Mouse (Mus musculus) mouse trophoblast stem cell (cell line): ENCODE data around the gene Ssna1.

Experiments used
- in situ Hi-C, 2 experiments: fragments of 300-500 bp; cut with MseI, MboI; formaldehyde crosslinking; loops; 2 replicates in 1 of 2; 3 replicates in 1 of 2; pipeline ENCODE4 v1.15.1; 2025

Gene Ssna1

DNA sequence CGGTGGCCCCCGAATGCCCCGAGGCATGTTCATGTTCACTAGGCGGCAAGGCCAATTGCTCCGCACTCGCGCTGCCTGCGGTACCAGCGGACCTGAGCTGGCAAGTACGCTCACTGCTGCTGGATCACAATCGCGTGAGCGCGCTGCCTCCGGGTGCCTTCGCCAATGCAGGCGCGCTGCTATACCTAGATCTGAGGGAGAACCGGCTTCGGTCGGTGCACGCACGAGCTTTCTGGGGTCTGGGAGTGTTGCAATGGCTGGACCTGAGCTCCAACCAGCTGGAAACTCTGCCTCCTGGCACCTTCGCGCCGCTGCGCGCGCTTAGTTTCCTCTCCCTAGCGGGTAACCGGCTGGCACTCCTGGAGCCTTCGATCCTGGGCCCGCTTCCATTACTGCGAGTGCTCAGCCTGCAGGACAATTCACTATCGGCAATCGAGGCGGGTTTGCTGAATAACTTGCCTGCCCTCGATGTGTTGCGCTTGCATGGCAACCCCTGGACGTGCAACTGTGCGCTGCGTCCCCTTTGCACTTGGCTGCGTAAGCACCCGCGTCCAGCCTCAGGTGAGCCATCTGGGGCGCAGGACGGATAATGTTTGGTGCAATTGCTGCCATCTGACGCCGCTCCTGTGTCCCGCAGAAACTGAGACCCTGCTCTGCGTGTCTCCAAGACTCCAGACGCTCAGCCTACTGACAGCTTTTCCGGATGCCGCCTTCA, 18.0 kb upstream of the Ssna1 start:
- in situ Hi-C loops: no loop called here

DNA sequence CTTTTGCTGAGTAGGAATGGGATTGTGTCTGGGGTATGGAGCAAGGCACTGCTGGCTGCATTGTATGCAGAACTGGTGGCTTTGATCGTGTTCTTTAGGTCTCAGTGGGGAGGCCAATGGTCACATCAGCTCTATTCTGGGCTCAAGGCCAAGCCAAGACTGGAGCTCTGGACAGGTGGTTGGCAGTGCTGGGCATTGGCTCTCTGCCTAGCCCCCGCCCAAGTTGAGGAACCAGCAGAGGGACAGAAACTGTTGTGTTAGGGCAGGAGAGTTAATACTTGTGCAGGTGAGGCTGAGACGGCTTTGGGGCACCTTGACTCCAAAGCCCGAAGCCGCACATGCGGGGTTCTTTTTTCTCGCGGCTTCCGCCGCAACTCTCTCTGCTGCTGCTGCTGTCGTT, 17.4 kb upstream of the Ssna1 start, which contains the start of gene Lrrc26:
Lrrc26 (plus strand) TSS at position 265 of the 400 bp plus-strand sequence.
- in situ Hi-C loops: no loop called here

DNA sequence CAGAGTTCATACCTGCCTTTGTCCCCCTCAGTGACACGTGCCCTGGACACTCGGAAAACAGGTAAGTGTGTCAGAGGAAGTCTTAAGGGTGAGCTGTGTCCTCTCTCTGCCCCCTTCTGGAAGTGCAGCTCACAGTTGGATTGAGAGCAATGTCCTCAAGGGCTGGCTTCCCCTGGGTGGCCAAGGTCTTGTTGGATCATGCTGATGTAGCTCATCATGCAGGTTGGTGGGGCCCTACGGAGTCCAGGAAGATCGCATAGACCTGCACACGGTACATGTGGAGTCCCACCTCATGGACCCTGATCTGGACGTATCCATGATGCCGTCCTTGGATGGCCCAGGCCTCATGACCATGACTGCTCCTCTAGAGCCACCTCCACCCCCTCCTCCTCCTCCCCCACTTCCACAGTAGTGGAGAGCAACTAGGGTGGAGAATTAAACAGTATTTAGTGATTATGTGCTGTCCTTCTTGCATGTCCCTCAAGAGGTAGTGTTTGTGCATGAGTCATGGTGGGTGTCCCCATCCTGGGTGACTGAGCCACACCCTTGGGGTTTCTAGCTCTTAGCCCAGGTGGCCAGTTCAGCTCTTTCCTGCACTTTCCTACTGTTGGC, 16.6 kb upstream of the Ssna1 start:
- in situ Hi-C loops: no loop called here

DNA sequence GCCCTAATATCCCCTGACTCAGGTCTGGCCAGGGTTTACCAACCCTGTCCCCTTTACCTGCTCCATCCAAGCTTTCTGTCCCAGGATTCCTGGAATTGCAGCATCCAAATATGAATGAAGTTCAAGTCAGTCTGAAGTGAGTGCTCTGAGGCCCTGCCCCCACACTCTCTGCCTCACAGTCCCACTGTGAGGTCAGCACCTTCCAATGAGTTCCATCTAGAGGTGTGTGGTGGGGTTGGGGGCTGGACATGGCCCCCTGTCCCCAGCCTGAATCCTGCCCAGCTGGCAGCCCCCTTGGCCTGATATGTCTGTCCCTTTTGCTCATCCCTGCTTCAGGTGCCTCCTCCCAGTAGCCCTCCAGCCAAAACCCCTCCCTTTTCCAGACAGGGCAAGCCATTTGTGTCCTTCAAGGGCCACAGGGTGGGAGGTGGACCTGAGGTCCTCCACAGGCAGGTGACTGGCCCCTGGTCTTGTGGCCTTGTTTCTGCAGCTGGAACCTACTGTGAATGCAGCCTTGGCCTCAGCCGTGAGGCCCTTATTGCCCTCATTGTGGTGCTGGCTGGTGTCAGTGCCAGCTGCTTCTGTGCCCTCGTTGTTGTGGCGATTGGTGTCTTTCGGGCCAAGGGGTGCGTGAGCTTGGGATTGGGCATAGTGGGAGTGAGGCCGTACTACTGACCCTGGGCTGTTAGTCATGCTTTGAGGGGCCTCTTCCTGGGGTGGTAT, 15.8 kb upstream of the Ssna1 start, which contains the start of gene Tmem210:
Tmem210 (plus strand) TSS at position 219 of the 723 bp plus-strand sequence.
- in situ Hi-C loops: no loop called here

DNA sequence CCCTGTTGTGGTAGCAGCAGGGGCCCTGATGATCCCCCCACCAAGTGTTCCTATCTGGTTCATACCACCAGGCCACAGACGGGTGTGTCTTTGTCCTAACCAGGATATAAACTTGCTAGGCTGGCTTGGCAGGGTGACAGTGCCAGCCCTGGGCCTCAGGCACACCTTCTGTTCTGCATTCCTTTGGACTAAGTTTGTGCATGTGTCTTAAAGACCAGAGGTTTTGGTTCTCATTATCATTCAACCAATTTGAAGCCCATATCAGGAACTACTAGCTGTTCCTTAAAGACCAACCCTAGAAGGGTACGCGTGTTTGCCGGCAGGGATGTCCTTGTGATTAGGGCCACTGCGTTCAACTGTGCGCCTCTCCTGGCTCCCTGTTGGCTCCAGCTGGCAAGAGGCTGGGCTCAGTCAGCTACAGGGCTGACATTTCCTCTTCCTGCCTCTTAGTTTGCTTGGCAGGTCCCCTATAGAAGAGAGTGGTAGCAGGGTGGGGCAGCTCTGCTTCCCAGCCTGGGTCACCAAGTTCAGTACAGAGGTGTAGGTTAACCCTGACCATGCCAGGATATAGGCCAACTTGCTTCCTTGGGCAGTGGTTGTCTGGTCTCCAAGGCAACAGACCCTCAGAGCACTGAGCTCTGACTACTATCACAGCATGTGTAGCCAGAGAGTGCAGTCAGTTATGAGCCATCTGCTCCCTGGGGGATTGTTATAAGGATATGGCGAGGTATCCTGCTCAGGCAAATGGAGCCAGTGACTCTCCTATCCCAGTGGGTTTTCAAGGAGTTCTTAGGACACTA, 14.8 kb upstream of the Ssna1 start:
- in situ Hi-C loops: no loop called here

DNA sequence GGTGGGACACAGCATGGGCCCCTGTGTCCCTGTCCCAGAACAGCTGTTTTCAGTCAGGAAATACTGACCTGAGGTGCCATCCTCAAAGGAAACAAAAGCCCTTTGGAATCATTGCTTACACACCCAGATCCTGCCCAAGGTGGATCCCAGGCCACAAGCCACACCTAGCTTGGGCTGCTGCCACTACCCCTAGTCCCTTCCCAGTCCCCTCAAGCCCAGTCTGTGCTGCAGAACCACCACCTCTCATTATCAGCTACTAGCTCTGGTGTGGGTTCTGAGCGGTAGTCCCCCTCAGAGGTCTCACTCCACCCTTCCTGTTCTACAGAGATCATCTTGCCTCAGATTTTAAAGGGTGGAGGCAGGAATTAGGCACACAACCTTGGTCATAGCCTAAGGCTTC, 14.1 kb upstream of the Ssna1 start:
- in situ Hi-C loops: no loop called here

DNA sequence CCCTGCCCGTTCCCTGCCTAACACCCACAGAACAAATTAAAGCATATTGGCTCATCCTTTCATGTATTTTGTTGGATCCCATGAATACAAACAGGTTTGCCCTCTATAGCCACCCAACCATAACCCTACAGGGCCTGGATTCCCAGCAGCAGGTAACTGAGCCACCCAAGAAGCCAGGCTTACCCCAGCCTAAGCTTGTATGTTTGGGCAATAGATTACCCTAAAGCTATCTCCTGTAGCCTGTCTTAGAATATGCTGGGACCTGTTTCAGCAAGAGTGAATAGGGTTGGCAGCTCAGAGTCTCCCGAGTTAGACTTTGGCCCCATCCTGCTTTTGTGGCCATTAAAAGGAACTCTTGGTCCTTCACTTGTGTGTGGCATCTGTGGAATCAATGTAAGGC, 13.3 kb upstream of the Ssna1 start:
- in situ Hi-C loops: no loop called here

DNA sequence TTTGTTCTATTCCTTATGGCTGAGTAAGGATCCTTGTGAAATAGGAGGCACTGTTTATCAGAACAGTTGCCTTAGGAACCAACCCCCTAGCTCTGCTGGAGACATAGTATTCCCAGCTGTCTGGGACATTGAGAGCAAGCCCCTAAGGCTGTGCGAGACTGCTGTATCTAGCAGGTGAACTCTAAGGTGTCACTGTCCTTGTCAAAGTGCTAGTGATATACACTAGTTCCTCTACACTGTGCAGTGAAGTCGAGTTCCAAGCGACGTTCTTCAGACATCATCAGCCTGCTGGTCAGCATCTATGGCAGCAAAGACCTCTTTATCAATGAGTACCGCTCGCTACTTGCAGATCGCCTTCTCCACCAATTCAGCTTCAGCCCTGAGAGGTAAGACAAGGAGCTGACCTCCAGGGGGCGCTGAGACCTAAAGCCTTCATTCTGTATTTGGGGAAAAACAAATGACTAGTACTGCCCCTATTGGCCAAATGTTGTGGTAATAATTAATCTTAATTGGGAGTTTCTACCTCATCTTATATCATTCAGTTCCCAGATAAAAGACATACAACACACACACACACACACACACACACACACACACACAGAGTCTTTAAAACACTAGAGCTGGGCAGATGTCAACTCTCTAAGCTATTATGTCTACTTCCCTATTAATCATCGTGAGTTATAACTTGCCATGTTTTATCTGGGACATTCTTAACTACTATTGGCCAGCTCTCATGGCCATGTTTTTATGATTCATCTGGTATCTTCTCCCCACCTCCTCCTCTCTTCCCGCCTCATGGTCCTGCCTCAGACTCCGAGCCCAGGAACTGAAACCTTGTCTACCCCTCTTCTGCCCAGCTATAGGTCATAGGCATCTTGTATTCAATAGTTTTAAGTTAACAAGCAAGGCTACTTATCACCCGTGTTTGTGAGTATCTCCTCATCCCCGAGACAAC, 7.0 kb upstream of the Ssna1 start:
- in situ Hi-C loops: no loop called here

DNA sequence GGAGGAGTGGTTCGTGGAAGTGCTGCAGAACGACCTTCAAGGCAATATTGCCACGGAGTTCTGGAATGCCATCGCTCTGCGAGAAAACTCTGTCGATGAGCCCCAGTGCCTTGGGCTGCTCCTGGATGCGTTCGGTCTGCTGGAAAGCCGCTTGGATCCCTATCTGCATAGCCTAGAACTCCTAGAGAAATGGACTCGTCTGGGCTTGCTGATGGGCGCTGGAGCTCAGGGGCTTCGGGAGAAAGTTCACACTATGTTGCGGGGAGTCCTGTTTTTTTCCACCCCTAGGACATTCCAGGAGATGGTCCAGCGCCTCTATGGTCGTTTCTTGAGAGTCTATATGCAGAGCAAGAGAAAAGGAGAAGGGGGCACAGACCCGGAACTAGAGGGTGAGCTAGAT, 772 bp upstream of the Ssna1 start:
- in situ Hi-C loops: no loop called here

DNA sequence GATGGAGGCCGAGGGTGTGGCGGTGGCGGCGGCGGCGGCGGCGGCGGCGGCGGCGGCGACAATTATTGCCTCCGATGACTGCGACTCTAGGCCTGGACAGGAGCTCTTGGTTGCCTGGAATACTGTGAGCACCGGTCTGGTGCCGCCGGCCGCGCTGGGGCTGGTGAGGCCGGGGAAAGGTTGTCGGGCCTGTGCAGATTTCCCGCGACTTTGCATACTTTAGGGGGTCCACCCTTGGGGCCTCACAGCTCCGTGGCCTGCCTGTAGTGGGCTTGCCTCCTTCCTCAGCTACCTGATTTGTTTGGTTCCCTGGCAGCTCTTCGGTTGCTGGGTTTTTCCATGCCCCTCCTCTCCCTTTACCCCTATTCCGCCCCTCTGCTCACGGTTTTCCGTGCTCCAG, 277 bp upstream of the Ssna1 start:
- in situ Hi-C loops: no loop called here

DNA sequence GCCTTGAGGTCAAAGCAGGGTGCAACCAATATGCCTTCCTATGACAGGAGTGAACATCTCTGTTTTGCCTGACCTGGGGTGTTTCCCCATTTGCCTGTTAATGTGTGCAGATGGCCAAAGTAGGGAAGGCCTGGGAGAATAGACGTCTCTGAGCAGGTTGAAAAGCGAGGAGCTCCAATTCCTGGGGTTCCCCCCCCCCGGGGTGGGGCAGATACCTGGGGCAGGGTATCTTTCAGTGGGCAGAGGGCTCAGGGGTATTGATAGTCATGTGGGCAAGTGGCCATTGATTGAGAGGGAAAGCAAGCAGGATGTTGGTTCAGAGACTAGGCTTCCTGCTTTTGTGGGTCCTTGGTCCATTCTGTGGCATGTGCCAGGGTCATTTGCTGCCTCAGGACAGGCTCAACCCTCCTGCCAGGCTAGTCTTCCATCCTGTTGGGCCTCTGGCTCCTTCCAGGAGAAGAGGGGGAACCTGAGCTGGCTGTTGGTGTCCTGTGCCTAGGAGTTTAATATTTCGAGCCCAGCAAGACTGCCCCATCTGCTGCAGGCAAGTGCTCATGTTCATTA, 4.4 kb downstream of the Ssna1 start:
- in situ Hi-C loops: no loop called here

DNA sequence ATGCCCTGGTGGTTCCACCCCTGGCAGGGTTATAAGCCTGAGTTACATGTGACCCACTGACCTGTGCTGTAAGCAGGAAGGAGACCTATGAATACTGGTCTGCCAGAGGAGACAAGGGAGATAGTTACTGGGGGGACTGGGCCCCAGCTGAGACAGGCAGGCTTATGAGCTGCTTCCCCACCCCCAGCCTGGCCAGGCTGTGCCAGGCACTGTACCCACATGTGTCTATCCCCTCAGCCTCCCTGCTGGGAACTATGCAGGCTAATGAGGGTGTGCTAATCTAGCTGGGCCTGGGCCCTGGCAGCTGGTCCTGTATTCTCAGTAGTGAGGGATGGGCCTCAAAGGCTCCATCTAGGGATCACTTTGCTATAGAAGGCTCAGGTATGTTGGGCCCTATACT, 5.0 kb downstream of the Ssna1 start:
- in situ Hi-C loops: no loop called here

DNA sequence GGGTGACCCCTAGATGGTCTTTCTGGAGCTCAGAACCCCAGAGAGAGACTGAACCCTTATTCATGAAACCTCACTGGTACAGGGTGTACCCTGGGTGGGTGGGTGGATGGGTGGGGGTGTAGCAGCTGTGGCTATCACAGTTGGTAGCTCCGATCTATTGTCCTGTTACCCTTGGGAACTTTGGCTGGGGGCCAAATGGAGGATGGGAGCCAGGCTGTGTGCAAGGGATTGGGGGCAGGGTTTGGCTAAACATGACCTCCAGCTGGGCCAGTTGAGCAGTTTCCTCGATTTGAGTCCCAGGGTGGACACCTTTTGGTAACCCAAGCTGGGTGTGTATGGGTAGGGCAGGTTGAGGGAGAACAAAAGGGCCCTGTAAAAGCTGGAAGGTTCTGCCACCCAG, 5.5 kb downstream of the Ssna1 start:
- in situ Hi-C loops: no loop called here

DNA sequence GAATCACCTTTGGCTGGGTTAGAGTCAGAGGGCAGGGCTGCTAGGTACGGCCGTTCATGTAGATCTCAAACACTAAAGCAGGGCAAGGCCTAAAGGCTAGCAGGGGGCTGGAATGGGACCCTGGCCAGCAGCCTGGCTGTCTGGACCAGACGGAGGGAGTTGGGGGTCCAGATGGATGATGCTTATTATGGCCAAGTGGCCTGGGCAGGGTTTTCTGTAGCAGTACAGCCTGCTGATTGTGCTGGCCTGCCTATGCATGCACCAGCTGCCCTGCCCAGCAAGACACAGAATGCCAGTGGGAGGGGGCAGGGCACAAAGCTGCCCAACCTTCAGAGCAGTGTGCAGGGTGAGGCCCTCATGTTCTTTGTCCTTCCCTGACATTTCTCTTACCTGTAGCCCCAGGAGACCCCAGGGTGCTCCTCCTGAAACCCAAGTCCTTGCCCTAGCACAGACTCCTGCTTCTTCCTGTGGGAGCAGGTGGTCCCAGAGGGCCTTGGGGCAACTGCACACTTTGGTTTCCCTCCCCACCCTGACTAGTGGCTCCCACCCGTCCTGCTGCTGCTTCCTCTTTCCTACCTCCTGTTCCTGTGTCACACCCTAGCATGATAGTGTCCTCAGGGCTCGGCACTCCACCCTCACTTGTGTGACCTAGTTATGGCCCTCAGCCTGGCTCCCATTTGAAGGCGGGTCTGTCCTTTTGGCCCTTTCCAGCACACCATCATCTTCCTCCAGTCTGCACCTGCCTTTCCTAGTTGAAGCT, 6.2 kb downstream of the Ssna1 start:
- in situ Hi-C loops: no loop called here

DNA sequence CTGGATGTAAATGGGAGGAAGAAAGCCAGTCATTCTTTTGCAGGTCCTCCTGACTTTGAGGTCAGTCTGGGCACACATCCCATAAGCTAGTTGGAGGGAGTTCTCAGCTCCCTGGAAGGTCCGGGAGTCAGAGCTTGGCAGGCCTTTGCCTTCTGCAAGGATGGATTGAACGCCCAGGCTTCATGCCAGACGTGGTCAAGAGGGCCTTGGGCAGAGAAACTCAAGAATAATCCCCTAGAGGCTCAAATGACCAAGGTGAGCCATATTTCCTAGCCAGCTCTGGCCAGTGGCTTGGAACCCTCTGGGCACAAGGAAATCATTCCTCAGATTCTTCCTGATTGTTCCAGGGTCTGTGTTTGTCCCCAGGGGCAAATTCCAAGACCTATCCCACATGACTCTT, 7.4 kb downstream of the Ssna1 start:
- in situ Hi-C loops: no loop called here

DNA sequence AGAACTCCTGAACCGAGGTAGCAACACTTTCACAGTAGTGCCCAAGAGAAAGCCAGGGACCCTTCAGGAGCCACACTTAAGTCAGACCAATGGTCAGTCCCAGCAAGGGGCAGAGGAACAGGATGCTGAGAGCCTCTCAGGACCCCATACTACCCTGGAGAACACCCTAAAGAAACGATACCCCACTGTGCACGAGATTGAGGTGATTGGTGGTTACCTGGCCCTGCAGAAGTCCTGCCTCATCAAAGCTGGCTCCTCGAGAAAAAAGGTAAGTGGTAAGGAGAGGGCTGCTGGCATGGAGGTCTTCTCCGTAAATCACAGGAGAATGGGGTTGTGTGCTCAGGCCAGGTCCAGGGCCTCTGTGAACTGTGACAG, 8.0 kb downstream of the Ssna1 start:
- in situ Hi-C loops: no loop called here

DNA sequence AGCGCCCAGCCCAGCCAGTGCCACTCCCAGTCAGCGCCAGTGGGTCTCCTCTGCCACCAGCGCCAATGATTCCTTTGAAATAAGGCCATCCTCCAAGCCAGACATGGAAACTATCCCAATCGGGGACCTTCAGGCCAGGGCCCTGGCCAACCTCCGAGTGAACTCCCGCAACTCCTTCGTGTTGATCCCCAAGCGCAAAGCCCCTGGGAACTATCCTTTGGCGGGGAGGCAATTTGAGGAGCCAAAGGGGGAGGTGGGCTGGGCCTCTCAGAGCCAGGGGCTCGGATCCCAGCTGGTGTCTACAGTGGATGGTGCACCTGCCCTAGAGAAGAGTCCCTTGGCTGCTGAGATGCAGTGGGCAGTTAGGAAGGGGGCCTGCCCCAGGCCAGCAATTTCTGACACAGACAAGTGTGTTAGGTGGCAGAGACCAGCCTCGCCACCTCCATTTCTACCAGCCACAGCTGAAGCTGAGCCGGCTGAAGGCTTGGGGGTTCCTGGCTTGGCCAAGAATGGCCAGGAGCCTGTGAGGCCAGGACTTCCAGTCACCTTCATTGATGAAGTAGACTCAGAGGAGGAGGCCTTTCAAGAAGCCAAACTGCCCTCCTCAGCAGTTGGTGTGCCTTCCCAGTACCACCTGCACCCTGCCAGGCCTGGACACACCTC, 8.5 kb downstream of the Ssna1 start:
- in situ Hi-C loops: no loop called here

DNA sequence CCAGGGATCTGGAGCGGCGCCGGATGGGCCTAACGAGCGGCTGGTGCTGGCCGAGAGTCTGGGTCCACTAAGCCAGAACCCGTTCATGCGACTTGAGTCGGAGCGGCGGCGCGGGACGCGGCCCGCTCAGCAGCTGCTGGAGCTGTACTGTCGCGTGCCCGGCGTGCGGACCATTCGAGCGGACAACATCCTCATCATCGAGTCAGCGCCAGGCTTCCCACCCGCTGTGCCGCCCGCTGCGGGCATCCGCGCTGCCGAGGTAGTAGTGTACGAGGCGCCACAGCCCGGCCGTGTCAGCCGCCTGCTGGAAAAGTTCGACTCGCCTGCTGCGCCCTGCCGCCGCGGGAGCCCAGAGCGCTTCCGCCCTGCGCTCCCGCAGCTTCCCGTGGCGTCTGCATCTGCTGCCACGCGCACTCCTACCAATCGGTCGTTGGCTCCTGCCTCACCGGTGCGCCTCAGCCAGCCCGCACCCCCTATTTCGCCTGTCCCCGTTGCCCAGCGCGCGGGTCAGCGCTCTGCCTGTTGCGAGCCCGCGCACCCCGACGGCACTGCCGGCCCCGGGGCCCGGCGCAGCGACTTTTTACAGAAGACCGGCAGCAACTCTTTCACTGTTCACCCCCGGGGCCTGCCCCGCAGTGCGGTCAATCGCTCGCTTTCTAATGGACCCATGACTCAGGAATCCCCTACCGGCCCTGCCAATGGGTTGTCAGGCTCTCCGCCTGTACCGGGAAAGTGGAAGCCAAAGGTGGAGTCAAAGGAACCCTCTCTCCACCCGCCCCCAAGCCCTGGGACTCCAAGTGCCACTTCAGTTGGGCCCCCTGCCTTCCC, 9.2 kb downstream of the Ssna1 start:
- in situ Hi-C loops: no loop called here
